Mouse (Mus musculus): ENCODE data around the gene Rap1gap. TPM values are rescaled to one million over a fixed set of nuclear protein-coding genes. Genes with fewer than 3 reads are reported as not detected.

Gene Rap1gap
- polyA plus RNA-seq, 1 experiment from 2014 or later, result 25.5 TPM

DNA sequence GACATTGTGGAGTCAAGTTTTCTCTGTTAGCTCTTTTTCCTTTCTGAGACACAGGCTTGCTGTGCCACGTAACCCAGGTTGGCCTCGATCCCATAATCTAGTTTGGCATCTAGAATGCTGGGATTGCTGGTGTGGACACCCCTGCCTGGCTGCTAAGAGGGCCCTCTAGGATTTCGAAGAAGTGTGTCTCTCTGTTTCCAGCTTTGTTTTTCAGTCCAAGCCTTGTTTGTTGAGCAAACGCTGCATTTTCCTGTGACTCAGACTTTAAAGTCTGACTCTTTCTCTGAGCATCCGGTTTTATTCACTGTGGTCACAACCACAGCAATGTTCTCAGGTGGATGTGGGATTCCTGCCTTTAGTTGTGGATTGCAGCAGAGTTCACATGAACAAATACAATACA lies 23.0 kb upstream of the Rap1gap start:
- H3K4me3 ChIP-seq (ENCODE audit: low read depth, low read length), result no peak overlapping the region
- H3K27me3 ChIP-seq (replicated peaks; ENCODE audit: control insufficient read depth, insufficient read depth, low read length), result no peaks in the 10 kb centered on the region
- no peak overlapping the region for H3K9ac ChIP-seq (ENCODE audit: low read length)
- WGBS, result 70% methylated on average over 5 of the region's 5 CpGs
- H3K36me3 ChIP-seq (ENCODE audit: control insufficient read depth, insufficient read depth, low read length), result peaks cover 75% of the 10 kb centered on the region
- H3K4me1 ChIP-seq (ENCODE audit: control insufficient read depth, insufficient read depth, low read length), result no peaks in the 10 kb centered on the region
- ATAC-seq (no peak), DNase-seq (ENCODE audit: low spot score) (no peak)
- no peak overlapping the region for H3K27ac ChIP-seq (ENCODE audit: low read depth, low read length)
- no peaks in the 10 kb centered on the region for H3K9me3 ChIP-seq (replicated peaks; ENCODE audit: control insufficient read depth, low read length)
- no peak overlapping the region for H3K4me2 ChIP-seq (ENCODE audit: low read length)

DNA sequence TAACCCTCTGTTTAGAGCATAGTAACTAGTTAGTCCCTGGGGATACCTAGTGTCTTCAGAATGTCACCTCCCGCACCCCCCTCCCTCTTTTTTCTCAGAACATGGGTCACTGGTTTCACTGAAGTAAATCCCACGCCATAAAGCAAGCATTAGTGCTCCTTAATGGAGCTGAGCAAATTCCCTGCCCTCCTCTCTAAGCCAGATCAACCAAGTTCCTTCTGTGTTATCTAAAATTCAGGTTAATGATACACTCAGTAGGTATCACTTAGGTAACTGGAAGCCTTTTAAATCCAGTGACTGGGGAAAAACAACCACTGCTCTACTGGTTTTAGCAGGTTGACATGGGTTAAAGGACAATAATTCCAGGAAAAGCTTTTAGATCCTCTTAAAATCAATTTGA lies 22.4 kb upstream of the Rap1gap start:
- WGBS, result 16% methylated on average over 2 of the region's 2 CpGs
- peaks cover 75% of the 10 kb centered on the region for H3K36me3 ChIP-seq (ENCODE audit: control insufficient read depth, insufficient read depth, low read length)
- H3K4me1 ChIP-seq (ENCODE audit: control insufficient read depth, insufficient read depth, low read length), result no peaks in the 10 kb centered on the region

DNA sequence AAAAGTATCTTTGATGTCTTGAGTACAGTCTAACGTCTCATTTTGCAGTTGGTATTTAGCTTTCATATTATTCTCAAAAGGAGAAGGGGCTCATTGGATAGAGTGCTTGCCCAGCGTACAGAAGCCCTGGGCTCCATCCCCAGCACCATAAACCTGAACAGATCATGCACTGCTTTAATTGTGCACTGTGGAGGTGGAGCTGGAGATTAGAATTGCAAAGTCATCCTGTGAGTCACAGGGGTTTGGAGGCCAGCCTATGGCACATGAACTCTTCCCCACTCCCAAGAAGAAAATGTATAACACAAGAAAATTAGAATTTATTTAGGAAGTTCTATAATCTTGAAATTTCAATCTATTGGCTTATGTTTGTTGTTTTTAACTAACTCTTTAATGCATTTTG lies 21.1 kb upstream of the Rap1gap start:
- H3K9me3 ChIP-seq (replicated peaks; ENCODE audit: control insufficient read depth, low read length), result no peaks in the 10 kb centered on the region
- H3K9ac ChIP-seq (ENCODE audit: low read length), result no peak overlapping the region
- H3K27ac ChIP-seq (ENCODE audit: low read depth, low read length), result no peak overlapping the region
- no peaks in the 10 kb centered on the region for H3K27me3 ChIP-seq (replicated peaks; ENCODE audit: control insufficient read depth, insufficient read depth, low read length)
- H3K4me2 ChIP-seq (ENCODE audit: low read length), result no peak overlapping the region
- peaks cover 72% of the 10 kb centered on the region for H3K36me3 ChIP-seq (ENCODE audit: control insufficient read depth, insufficient read depth, low read length)
- no peak for ATAC-seq
- WGBS, result 67% methylated on average over 2 of the region's 2 CpGs
- H3K4me1 ChIP-seq (ENCODE audit: control insufficient read depth, insufficient read depth, low read length), result no peaks in the 10 kb centered on the region
- no peak overlapping the region for H3K4me3 ChIP-seq (ENCODE audit: low read depth, low read length)
- no peak for DNase-seq (ENCODE audit: low spot score)

More for the DNA sequence above, 22.4 kb upstream of the Rap1gap start:
- no peak overlapping the region for H3K27ac ChIP-seq (ENCODE audit: low read depth, low read length)
- H3K4me3 ChIP-seq (ENCODE audit: low read depth, low read length), result no peak overlapping the region
- H3K4me2 ChIP-seq (ENCODE audit: low read length), result no peak overlapping the region
- DNase-seq (ENCODE audit: low spot score), result no peak
- no peak overlapping the region for H3K9ac ChIP-seq (ENCODE audit: low read length)
- H3K9me3 ChIP-seq (replicated peaks; ENCODE audit: control insufficient read depth, low read length), result no peaks in the 10 kb centered on the region
- ATAC-seq, result no peak
- no peaks in the 10 kb centered on the region for H3K27me3 ChIP-seq (replicated peaks; ENCODE audit: control insufficient read depth, insufficient read depth, low read length)

DNA sequence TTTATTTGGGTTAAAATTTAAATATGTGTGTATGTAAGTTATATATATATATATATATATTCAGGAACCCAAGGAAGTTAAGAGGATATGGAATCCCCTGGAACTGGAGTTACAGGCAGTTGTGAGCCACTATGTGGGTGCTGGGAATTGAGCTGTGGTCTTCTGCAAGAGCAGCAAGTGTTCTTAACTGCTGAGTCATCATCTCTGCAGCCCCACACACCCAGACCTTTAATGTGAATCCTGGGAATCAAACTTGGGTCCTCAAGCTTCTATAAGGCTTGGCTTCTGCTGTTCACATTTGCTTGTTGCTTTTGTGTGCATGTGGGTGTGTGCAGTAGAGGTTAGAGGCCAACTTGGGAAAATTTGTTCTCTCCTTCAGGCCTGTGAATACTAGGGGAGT lies 18.3 kb upstream of the Rap1gap start:
- Histone ChIP-seq H3K36me3 (ENCODE audit: control insufficient read depth, insufficient read depth, low read length) (peaks cover 75% of the 10 kb centered on the region), H3K4me3 (ENCODE audit: low read depth, low read length) (no peak overlapping the region)
- ATAC-seq, result no peak

DNA sequence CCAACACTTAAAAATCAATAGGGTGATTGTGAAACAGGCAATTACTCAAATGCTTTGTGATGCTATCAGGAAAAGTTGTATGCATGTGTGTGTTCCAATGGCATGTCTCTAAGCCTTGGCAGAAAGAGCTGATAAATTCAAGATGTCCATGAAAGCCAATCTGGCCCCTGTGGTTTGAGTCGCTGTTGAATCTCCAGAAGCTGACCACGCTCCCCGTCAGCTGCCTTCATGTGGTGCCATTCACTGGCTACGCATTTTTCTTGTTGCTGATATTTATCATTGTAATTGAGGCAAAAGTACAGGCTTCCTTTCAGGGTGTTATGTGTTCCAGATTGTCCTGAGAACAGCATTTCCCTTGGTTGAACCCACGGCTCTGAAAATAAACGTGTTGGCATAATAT lies 16.9 kb upstream of the Rap1gap start:
- H3K36me3 ChIP-seq (ENCODE audit: control insufficient read depth, insufficient read depth, low read length), result peaks cover 89% of the 10 kb centered on the region
- no peaks in the 10 kb centered on the region for H3K4me1 ChIP-seq (ENCODE audit: control insufficient read depth, insufficient read depth, low read length)
- H3K27me3 ChIP-seq (replicated peaks; ENCODE audit: control insufficient read depth, insufficient read depth, low read length), result no peaks in the 10 kb centered on the region
- WGBS, result 86% methylated on average over 6 of the region's 6 CpGs
- no peak overlapping the region for H3K27ac ChIP-seq (ENCODE audit: low read depth, low read length)
- no peak overlapping the region for H3K9ac ChIP-seq (ENCODE audit: low read length)
- H3K4me2 ChIP-seq (ENCODE audit: low read length), result no peak overlapping the region
- H3K4me3 ChIP-seq (ENCODE audit: low read depth, low read length), result no peak overlapping the region
- ATAC-seq (no peak), DNase-seq (ENCODE audit: low spot score) (no peak)
- no peaks in the 10 kb centered on the region for H3K9me3 ChIP-seq (replicated peaks; ENCODE audit: control insufficient read depth, low read length)

More for the DNA sequence above, 18.3 kb upstream of the Rap1gap start:
- no peak overlapping the region for H3K9ac ChIP-seq (ENCODE audit: low read length)
- no peak overlapping the region for H3K27ac ChIP-seq (ENCODE audit: low read depth, low read length)
- H3K9me3 ChIP-seq (replicated peaks; ENCODE audit: control insufficient read depth, low read length), result no peaks in the 10 kb centered on the region
- no peak overlapping the region for H3K4me2 ChIP-seq (ENCODE audit: low read length)
- no peak for DNase-seq (ENCODE audit: low spot score)
- H3K27me3 ChIP-seq (replicated peaks; ENCODE audit: control insufficient read depth, insufficient read depth, low read length), result no peaks in the 10 kb centered on the region
- no peaks in the 10 kb centered on the region for H3K4me1 ChIP-seq (ENCODE audit: control insufficient read depth, insufficient read depth, low read length)

DNA sequence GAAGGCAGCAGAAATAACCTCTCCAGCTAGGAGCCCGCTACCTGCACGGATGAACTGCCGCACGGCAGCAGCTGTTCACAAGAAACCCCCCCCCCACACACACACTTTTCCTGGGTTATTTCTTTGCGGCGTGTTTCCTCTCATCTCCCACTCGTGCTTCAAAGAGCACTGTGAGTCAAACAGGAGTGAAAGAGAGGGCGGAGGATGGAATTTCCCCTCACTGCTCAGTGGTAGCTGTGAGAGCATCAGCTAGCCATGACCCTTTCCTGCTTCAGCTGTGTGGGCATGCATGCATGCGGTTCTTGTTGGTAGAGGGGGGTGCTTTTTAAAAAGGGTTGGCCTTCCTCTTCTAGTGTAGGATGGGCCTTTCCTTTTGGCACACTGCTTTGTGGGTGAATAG lies 16.3 kb upstream of the Rap1gap start:
- Histone ChIP-seq H3K27me3 (replicated peaks; ENCODE audit: control insufficient read depth, insufficient read depth, low read length) (no peaks in the 10 kb centered on the region), H3K27ac (ENCODE audit: low read depth, low read length) (no peak overlapping the region), H3K4me1 (ENCODE audit: control insufficient read depth, insufficient read depth, low read length) (no peaks in the 10 kb centered on the region), H3K4me3 (ENCODE audit: low read depth, low read length) (no peak overlapping the region), H3K9ac (ENCODE audit: low read length) (no peak overlapping the region), H3K4me2 (ENCODE audit: low read length) (no peak overlapping the region), H3K9me3 (replicated peaks; ENCODE audit: control insufficient read depth, low read length) (no peaks in the 10 kb centered on the region), H3K36me3 (ENCODE audit: control insufficient read depth, insufficient read depth, low read length) (peaks cover 92% of the 10 kb centered on the region)
- WGBS, result 89% methylated on average over 9 of the region's 9 CpGs
- DNase-seq (ENCODE audit: low spot score), result no peak
- no peak for ATAC-seq

DNA sequence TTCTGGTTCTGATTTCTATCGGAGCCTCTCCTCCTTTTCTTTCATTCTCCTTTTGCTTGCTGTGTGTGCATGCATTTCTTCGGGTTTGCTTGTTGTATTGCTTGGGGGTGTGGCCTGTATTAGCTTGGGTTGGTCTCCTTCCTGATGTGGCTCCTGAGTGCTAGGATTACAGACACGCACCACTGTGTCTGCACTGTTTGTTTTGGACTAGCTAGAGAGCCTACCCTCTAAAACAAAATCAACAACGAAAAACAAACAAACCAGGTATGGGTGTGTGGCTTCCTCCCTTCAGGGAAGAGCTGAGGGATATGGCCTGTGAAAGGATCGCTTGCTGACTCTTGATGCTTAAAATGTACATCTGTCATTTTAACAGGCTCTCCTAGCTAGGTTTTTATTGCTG lies 13.6 kb upstream of the Rap1gap start:
- DNase-seq (ENCODE audit: low spot score), result no peak

DNA sequence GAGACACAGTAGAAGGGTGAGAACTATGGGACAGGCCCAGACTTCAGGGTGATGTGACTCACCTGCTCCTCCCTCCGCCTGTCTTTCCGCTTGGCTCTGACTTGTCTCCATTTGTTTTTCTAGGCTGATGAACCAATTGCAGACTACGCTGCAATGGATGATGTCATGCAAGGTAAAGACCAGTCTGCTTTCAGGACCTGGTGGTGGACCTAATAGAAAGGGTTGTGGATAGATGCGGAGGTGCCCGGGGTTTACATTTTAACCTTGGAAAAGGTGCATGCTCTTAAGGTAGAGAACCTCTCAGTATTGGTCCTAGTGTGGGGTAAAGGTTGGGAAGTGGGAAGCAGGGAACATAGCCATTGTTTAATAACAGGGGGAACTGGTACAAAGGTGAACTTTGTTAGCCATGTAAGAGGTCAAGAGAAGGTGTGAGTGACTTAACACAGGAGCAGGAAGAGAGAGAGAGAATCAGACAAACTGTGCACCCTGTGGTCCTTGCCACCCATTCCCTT lies 11.6 kb upstream of the Rap1gap start:
- 98% methylated on average over 5 of the region's 5 CpGs for WGBS
- DNase-seq (ENCODE audit: low spot score), result no peak
- Histone ChIP-seq H3K9me3 (replicated peaks; ENCODE audit: control insufficient read depth, low read length) (no peaks in the 10 kb centered on the region), H3K4me2 (ENCODE audit: low read length) (no peak overlapping the region), H3K4me1 (ENCODE audit: control insufficient read depth, insufficient read depth, low read length) (no peaks in the 10 kb centered on the region), H3K27ac (ENCODE audit: low read depth, low read length) (no peak overlapping the region), H3K36me3 (ENCODE audit: control insufficient read depth, insufficient read depth, low read length) (peaks cover 98% of the 10 kb centered on the region), H3K9ac (ENCODE audit: low read length) (no peak overlapping the region), H3K27me3 (replicated peaks; ENCODE audit: control insufficient read depth, insufficient read depth, low read length) (no peaks in the 10 kb centered on the region), H3K4me3 (ENCODE audit: low read depth, low read length) (no peak overlapping the region)
- ATAC-seq, result no peak

More for the DNA sequence above, 13.6 kb upstream of the Rap1gap start:
- ATAC-seq, result no peak
- no peak overlapping the region for H3K9ac ChIP-seq (ENCODE audit: low read length)
- no peak overlapping the region for H3K4me3 ChIP-seq (ENCODE audit: low read depth, low read length)
- WGBS, result 86% methylated on average over 5 of the region's 5 CpGs
- no peaks in the 10 kb centered on the region for H3K9me3 ChIP-seq (replicated peaks; ENCODE audit: control insufficient read depth, low read length)
- no peaks in the 10 kb centered on the region for H3K27me3 ChIP-seq (replicated peaks; ENCODE audit: control insufficient read depth, insufficient read depth, low read length)
- H3K27ac ChIP-seq (ENCODE audit: low read depth, low read length), result no peak overlapping the region
- peaks cover 94% of the 10 kb centered on the region for H3K36me3 ChIP-seq (ENCODE audit: control insufficient read depth, insufficient read depth, low read length)
- no peaks in the 10 kb centered on the region for H3K4me1 ChIP-seq (ENCODE audit: control insufficient read depth, insufficient read depth, low read length)
- H3K4me2 ChIP-seq (ENCODE audit: low read length), result no peak overlapping the region

DNA sequence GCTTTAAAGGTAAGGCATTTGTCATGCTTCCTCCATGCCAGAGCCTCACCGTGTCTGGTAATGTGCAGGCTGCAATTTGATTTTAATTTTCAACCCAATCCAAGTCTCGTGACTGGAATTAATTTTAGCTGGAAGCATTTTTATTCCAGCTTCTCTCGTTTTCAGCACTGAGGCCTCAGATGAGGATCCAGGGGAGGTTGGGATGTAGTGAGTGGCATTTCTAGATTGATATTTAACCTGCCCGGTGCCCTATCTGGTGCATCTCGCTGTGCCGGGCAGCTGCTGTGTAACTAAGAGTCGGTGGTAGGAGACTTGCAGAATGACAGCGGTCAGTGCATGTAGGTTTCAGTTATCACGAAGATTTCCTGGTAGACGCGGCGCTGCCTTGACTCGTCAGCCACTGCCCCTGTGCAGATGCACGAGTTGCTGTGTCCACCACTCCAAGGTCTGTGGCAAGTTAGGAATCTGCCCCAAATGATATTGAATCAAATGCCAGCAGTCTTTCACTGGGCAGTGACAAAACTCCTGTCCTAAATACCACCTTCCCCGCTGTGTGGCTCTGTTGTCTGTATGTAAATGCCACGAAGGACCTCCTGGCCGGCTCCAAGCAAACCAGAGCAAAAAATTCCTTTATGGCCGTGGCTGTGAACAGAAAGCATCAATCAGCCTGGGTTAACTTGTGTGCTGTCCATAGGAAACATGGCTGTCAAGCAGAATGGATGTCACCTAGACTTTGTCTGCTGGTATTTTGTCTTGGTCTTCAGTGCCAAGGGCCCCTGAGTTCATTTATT lies 9.1 kb upstream of the Rap1gap start:
- peaks cover 78% of the 10 kb centered on the region for H3K36me3 ChIP-seq (ENCODE audit: control insufficient read depth, insufficient read depth, low read length)
- H3K4me3 ChIP-seq (ENCODE audit: low read depth, low read length), result no peak overlapping the region
- no peaks in the 10 kb centered on the region for H3K4me1 ChIP-seq (ENCODE audit: control insufficient read depth, insufficient read depth, low read length)
- H3K27ac ChIP-seq (ENCODE audit: low read depth, low read length), result no peak overlapping the region
- no peaks in the 10 kb centered on the region for H3K27me3 ChIP-seq (replicated peaks; ENCODE audit: control insufficient read depth, insufficient read depth, low read length)
- ATAC-seq (no peak), DNase-seq (ENCODE audit: low spot score) (no peak)
- no peaks in the 10 kb centered on the region for H3K9me3 ChIP-seq (replicated peaks; ENCODE audit: control insufficient read depth, low read length)
- 82% methylated on average over 18 of the region's 18 CpGs for WGBS
- no peak overlapping the region for H3K4me2 ChIP-seq (ENCODE audit: low read length)
- H3K9ac ChIP-seq (ENCODE audit: low read length), result no peak overlapping the region

Measured in forebrain, embryonic 14.5 days (tissue).